Mouse (Mus musculus): ENCODE measurements around the gene Lgals4. TPM values are rescaled to one million over a fixed set of nuclear protein-coding genes. Genes with fewer than 3 reads are reported as not detected.
"Not testable (repeated sequence)": the region's sequence is repeated elsewhere in the genome, so short reads cannot be mapped to it uniquely, and the experiment has no call there.

Lgals4 gene
- polyA plus RNA-seq, 1 experiment: 4,043 TPM

DNA sequence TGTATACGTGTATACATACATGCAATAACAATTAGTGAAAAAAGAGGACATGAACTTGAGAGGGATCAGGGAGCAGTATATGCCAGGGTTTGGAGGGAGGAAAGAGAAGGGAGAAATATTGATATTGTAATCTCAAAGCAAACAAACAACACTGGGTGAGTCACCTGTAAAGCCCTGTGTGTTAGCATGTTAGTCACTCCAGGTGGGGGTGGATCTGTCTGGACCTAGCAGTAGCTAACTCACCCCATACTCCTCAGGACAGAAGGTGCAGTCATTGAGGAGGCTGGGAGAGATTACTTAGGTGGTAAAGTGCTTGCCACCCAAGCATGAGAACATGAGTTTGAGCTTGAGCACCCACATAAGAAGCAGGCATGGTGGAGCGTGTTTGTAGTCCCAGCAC is 26.3 kb downstream of the Lgals4 start:
- no peak for DNase-seq (ENCODE audit: low read depth, low spot score)
- 89% methylated on average over 2 of the region's 2 CpGs for WGBS

DNA sequence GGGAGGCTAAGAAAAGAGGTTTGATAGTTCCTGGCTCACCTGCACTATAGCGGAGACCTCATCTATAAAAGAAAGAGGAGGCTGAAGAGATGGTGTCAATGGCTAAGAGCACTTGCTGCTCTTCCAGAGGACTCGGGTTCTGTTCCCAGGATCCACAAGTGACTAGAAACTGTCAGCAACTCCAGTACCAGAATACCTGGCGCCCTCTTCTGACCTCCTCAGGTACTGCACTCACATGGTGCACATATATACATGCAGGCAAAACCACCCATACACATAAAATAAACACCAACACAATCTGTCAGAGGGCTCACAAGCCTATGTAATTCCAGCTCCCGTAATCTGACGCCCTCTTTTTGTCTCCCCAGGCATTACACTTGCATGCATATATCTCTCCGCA is 27.2 kb downstream of the Lgals4 start:
- no peak for DNase-seq (ENCODE audit: low read depth, low spot score)
- 93% methylated on average over 6 of the region's 6 CpGs for WGBS

DNA sequence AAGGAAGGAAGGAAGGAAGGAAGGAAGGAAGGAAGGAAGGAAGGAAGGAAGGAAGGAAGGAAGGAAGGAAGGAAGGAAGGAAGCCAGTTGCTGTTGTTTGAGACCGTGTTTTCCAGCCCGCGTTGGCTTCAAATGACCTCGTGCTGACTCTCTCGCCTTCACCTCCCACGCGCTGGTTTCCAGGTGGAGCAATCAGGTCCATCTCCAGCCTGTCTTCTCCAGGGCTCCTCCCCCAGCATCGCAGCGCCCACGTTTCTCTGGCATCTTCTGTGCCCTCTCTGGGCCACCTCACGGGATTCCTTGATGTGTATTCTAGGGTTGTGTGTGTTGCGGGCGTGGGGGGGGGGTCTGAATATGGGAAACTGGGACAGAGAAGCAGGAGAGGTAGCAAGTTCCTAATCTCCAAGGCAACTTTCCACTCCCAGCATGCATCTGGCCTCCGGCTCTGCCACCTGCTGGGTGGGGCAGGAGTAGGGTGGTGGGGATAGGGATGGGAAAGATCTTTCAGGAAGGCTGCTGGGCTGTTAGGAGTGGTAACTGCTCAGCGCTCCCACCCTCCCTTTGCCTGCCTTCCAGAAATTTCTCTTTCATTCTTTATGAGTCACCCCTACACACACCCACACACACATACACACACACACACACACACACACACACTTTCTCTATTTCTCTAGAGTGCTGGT is 29.3 kb downstream of the Lgals4 start:
- no peak for DNase-seq (ENCODE audit: low read depth, low spot score)
- WGBS: 37% methylated on average over 15 of the region's 15 CpGs

DNA sequence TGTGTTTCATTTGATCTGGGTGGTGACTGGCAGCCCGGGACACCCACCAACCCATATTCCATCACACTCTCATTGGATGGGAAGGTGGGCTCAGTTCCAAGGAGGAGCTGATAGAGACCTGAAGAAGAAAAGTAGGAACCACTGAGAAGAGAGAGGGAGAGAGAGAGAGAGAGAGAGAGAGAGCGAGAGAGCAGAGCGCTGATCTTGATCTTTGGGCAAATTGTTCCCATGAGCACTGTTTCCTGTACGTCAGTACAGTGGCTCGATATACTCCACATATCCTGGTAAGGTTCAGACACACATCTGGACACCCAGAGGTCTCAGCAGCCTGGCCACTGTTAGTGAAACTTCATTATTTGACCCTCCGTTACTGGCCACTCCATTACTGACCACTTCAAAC is 29.9 kb downstream of the Lgals4 start, which contains the start of gene Lgals7:
TSS of gene Lgals7 (plus strand) at position 314 of the 400 bp plus-strand sequence.
- WGBS: 80% methylated on average over 6 of the region's 6 CpGs
- DNase-seq (ENCODE audit: low read depth, low spot score): no peak

GRCm38 (mm10) chr7:28864288-28864750 is 30.7 kb downstream of the Lgals4 start:
- 60% methylated on average over 9 of the region's 9 CpGs for WGBS
- DNase-seq (ENCODE audit: low read depth, low spot score): no peak

GRCm38 (mm10) chr7:28865481-28866300 is 32.0 kb downstream of the Lgals4 start:
- WGBS: 37% methylated on average over 33 of the region's 33 CpGs
- DNase-seq (ENCODE audit: low read depth, low spot score): no peak

- DNase-seq (ENCODE audit: low read depth, low spot score): no peak
- WGBS: 82% methylated on average over 28 of the region's 28 CpGs
Measured at GRCm38 (mm10) chr7:28866769-28867507, 33.3 kb downstream of the Lgals4 start.

GRCm38 (mm10) chr7:28867508-28868340 is 34.1 kb downstream of the Lgals4 start:
- not testable (repeated sequence) for DNase-seq (ENCODE audit: low read depth, low spot score)
- WGBS: 16% methylated on average over 23 of the region's 23 CpGs

DNA sequence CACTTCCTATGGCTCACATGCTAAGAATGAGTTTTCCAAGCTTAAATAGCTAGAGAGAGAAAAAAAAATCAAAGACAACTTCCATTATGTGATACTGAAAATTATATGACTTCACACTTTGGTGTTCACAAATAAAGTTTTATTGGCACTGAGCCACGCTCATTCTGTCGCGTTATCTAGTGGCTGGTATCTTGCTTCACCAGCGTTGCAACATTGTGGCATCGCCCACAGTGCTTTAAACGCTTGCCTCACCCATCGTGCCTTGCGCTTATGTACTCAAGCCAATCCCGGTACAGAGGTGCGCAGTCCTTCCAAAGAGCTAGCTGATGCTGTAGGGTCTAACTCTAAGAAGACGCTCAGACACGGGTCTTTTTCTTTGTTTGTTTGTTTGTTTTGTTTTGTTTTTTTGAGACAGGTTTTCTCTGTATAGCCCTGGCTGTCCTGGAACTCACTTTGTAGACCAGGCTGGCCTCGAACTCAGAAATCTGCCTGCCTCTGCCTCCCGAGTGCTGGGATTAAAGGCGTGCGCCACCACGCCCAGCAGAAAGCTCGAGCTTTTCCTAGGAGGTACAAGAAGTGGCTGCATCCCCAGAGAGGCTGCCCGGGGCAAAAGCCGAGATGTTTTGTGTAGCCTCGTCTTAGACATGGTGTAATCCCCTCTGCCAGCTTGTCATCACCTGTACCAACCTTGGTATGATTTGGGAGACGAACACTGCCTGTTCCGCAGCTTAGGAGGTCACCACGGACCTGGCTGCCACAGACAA is 37.4 kb downstream of the Lgals4 start:
- DNase-seq (ENCODE audit: low read depth, low spot score): no peak
- WGBS: 66% methylated on average over 24 of the region's 24 CpGs

GRCm38 (mm10) chr7:28874565-28874964 is 40.9 kb downstream of the Lgals4 start:
- WGBS: 42% methylated on average over 2 of the region's 2 CpGs
- DNase-seq (ENCODE audit: low read depth, low spot score): no peak

- WGBS: 76% methylated on average over 4 of the region's 4 CpGs
- no peak for DNase-seq (ENCODE audit: low read depth, low spot score)
Measured at GRCm38 (mm10) chr7:28876099-28876498, 42.4 kb downstream of the Lgals4 start.

GRCm38 (mm10) chr7:28877155-28877554 is 43.5 kb downstream of the Lgals4 start:
- WGBS: 83% methylated on average over 7 of the region's 7 CpGs
- DNase-seq (ENCODE audit: low read depth, low spot score): no peak

- WGBS: 87% methylated on average over 4 of the region's 4 CpGs
- no peak for DNase-seq (ENCODE audit: low read depth, low spot score)
Measured at GRCm38 (mm10) chr7:28877856-28878255, 44.2 kb downstream of the Lgals4 start.

DNA sequence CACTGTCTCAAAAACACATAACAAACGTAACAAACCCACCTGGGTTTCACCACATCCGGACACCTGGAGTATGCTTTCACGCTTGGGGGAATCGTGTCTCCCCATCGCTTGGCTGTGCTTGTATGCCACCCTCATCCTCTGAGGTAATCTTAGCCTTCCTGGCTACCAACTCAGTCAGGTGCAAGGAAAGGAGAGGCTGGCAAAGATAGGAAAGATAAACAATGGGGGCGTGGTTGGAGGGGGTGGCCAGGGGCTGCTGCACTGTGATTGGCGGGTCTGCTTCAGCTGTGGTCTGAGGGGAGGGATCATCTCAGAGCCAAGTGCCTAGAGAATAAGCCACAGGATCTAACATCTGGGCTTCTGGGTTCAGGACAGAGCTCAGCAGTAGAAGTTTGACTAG is 46.0 kb downstream of the Lgals4 start:
- WGBS: 75% methylated on average over 7 of the region's 7 CpGs
- DNase-seq (ENCODE audit: low read depth, low spot score): no peak

- WGBS: 88% methylated on average over 10 of the region's 10 CpGs
- no peak for DNase-seq (ENCODE audit: low read depth, low spot score)
Measured at GRCm38 (mm10) chr7:28880554-28880953, 46.9 kb downstream of the Lgals4 start.

DNA sequence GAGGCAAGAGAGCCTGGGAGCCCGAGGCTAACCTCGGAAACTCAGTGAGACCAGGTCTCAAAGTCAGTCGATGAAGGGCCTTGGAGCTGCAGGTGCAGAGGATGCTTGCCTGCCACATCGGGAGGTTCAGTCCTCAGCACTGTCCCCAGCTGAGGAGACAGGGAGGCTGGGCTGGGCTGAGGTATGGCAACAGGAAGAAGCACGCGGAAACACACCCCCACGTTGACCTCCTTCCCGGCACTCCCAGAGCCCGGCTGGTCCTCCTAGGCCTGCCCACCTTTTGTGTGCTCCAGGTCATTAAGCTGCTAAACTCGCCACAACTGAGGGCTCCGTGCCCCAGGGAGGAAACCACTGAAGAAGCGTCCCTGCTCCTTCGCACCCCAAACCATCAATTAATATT is 47.5 kb downstream of the Lgals4 start, which contains the start of gene Capn12:
TSS of gene Capn12 (plus strand) at position 224 of the 400 bp plus-strand sequence.
- WGBS: 38% methylated on average over 13 of the region's 13 CpGs
- no peak for DNase-seq (ENCODE audit: low read depth, low spot score)

DNA sequence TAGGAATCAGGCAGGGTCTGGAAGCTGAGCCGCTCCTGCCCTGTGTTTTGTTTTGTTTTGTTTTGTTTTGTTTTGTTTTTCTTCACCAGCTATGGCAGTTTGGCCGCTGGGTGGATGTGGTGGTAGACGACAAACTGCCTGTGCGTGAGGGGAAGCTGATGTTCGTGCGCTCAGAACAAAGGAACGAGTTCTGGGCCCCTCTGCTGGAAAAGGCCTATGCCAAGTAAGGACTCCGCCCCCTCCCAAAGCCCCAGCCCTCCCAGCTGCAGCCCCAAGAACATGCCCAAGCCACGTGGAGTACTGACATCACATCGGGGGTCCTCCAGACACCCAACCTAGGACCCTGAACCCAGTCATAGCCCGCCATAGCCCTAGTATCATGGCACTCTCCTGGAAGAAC is 49.4 kb downstream of the Lgals4 start:
- WGBS: 85% methylated on average over 11 of the region's 11 CpGs
- DNase-seq (ENCODE audit: low read depth, low spot score): no peak

- DNase-seq (ENCODE audit: low read depth, low spot score): not testable (repeated sequence)
- WGBS: 86% methylated on average over 4 of the region's 4 CpGs
Measured at GRCm38 (mm10) chr7:28883704-28884103, 50.0 kb downstream of the Lgals4 start.

DNA sequence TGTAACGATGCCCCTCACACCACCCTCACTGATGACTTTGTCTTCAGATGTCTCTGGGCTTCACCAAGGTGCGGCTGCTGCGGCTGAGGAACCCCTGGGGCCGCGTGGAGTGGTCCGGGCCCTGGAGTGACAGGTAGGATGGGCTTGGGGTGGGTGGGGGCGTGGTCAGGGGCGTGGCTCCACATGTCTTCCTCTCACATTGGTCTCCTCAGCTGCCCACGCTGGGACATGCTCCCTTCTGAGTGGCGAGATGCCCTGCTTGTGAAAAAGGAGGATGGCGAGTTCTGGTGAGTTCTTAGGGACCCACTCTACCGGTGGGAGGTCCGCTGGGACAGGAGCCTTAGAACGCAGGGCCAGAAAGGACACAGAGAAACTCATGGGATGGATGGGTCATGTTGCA is 52.8 kb downstream of the Lgals4 start:
- WGBS: 36% methylated on average over 14 of the region's 14 CpGs
- DNase-seq (ENCODE audit: low read depth, low spot score): no peak
